Mouse (Mus musculus) heart, adult 2 months (tissue): Measurements from ENCODE around the gene Ppp3ca. TPM values are rescaled to one million over a fixed set of nuclear protein-coding genes. Genes with fewer than 3 reads are reported as not detected.

ENCODE experiments used
- DNase-seq, 2 experiments: peaks; one replicate each; pipeline ENCODE4 v3.0.0; 2021
- H3K27ac ChIP-seq: fragments of 200-600 bp; 2 replicates; pipeline ENCODE4 v1.8.1; 2022
- H3K27me3 ChIP-seq: fragments of 200-500 bp; 2 replicates; pipeline ENCODE4 v1.6.1; 2012; ENCODE audit warnings: mild to moderate bottlenecking, low read length, inconsistent platforms, mixed read lengths; ENCODE audit not compliant: control insufficient read depth, insufficient read depth
- H3K36me3 ChIP-seq: fragments of 200-500 bp; 2 replicates; pipeline ENCODE4 v1.6.1; 2012; ENCODE audit warnings: low read length, inconsistent platforms; ENCODE audit not compliant: control insufficient read depth, insufficient read depth
- H3K4me1 ChIP-seq: fragments of 200-500 bp; 2 replicates; pipeline ENCODE4 v1.6.1; 2011; ENCODE audit warnings: low read length; ENCODE audit not compliant: control insufficient read depth, insufficient read depth
- H3K4me3 ChIP-seq: fragments of 200-600 bp; 2 replicates; pipeline ENCODE4 v1.8.1; 2022
- H3K79me2 ChIP-seq: fragments of 200-500 bp; replicated peaks from 2 replicates; pipeline ENCODE4 v1.6.1; 2012; ENCODE audit warnings: mild to moderate bottlenecking, inconsistent platforms, low read length, moderate library complexity, mixed read lengths; ENCODE audit not compliant: control insufficient read depth, insufficient read depth
- H3K9ac ChIP-seq: fragments of 200-500 bp; 2 replicates; pipeline ENCODE4 v1.6.1; 2012; ENCODE audit warnings: low read depth, mild to moderate bottlenecking, control low read depth, inconsistent platforms, low read length, mixed read lengths
- CTCF ChIP-seq: fragments of 200-600 bp; IDR thresholded peaks from 2 replicates; pipeline ENCODE4 v1.8.1; 2022; ENCODE audit warnings: antibody characterized with exemption, mild to moderate bottlenecking, moderate library complexity
- EP300 ChIP-seq: fragments of 200-500 bp; IDR thresholded peaks from 2 replicates; pipeline ENCODE4 v1.6.1; 2011; ENCODE audit warnings: low read depth, low read length, control low read depth; ENCODE audit not compliant: insufficient read depth
- POLR2A ChIP-seq: fragments of 200-500 bp; IDR thresholded peaks from 2 replicates; pipeline ENCODE4 v1.6.1; 2011; ENCODE audit warnings: mild to moderate bottlenecking, low read depth, low read length, control low read depth; ENCODE audit not compliant: insufficient read depth
- WGBS: fragments of 180-500 bp; shearing (Covaris S2); methylation state at CpG from one replicate; pipeline ENCODE4 v1.1.7; 2018; 5-methylcytosine and 5-hydroxymethylcytosine counted together
- intact Hi-C: fragments of 180-260 bp; cut with DNase I; formaldehyde crosslinking; loops from one replicate; pipeline ENCODE4 v1.15.1; 2025
- polyA plus RNA-seq: library from polyadenylated mRNA; depleted of rRNA; stranded (reverse); fragments of >200 nt; gene quantifications from 2 replicates; pipeline ENCODE4 v1.2.3, GENCODE M21; 2012
- total RNA-seq, 2 experiments: library from RNA; stranded (reverse); gene quantifications; 2 replicates each; pipeline ENCODE4 v1.2.3; 2021

Gene Ppp3ca
- total and polyA plus RNA-seq, 3 experiments: 18.3 to 44.3 (median 41.7) TPM

GRCm38 (mm10) chr3:136721804-136722427 lies 52.0 kb downstream of the Ppp3ca start:
- DNase-seq: no peak
- intact Hi-C loops: no loop called here
- TF ChIP-seq CTCF (no peak), POLR2A (no peak), EP300 (no peak)

GRCm38 (mm10) chr3:136722493-136722892 lies 52.6 kb downstream of the Ppp3ca start:
- Histone ChIP-seq H3K4me1 (peaks cover 19% of the 10 kb centered on the region), H3K27ac (no peak overlapping the region), H3K4me3 (no peak overlapping the region), H3K27me3 (no peaks in the 10 kb centered on the region), H3K79me2 (peaks cover 8% of the 10 kb centered on the region), H3K9ac (no peak overlapping the region), H3K36me3 (peaks cover 18% of the 10 kb centered on the region)
- TF ChIP-seq EP300: no peak
- TF ChIP-seq CTCF: no peak
- no peak for TF ChIP-seq POLR2A
- intact Hi-C loops: no loop called here
- no peak for DNase-seq

More at GRCm38 (mm10) chr3:136721804-136722427, 52.0 kb downstream of the Ppp3ca start:
- Histone ChIP-seq H3K36me3 (peaks cover 18% of the 10 kb centered on the region), H3K4me3 (no peak overlapping the region), H3K9ac (no peak overlapping the region), H3K27me3 (no peaks in the 10 kb centered on the region), H3K4me1 (peaks cover 19% of the 10 kb centered on the region), H3K27ac (no peak overlapping the region), H3K79me2 (peaks cover 8% of the 10 kb centered on the region)
- WGBS: 80% methylated on average over 4 of the region's 4 CpGs

- Histone ChIP-seq H3K4me1 (peaks cover 18% of the 10 kb centered on the region), H3K79me2 (peaks cover 12% of the 10 kb centered on the region), H3K9ac (peak overlapping the region; percentile 40), H3K36me3 (peaks cover 21% of the 10 kb centered on the region), H3K27me3 (no peaks in the 10 kb centered on the region), H3K27ac (peak overlapping the region; percentile 69), H3K4me3 (peak overlapping the region; percentile 22)
- intact Hi-C loops: loop anchor here (1.0 to 5.0 kb wide), 4 partner anchors 17 to 57 kb away; no protein-coding TSS in a partner anchor
- under 1% methylated on average over 7 of the region's 7 CpGs for WGBS
- TF ChIP-seq CTCF (no peak), EP300 (peak; percentile 88), POLR2A (0 out of 2 replicates have a peak, but pooled peaks have one; percentile 7)
- DNase-seq: peak; percentile 84 to 90
These were observed 55.6 kb downstream of the Ppp3ca start for GRCm38 (mm10) chr3:136725311-136726156.

GRCm38 (mm10) chr3:136727877-136728276 lies 58.0 kb downstream of the Ppp3ca start:
- H3K9ac ChIP-seq: no peak overlapping the region
- no peak overlapping the region for H3K27ac ChIP-seq
- H3K4me3 ChIP-seq: no peak overlapping the region
- H3K4me1 ChIP-seq: peaks cover 18% of the 10 kb centered on the region
- WGBS: 85% methylated on average over 2 of the region's 2 CpGs
- TF ChIP-seq POLR2A (no peak), EP300 (no peak), CTCF (no peak)
- peaks cover 21% of the 10 kb centered on the region for H3K36me3 ChIP-seq
- intact Hi-C loops: loop anchor here (2.0 to 5.0 kb wide), 2 partner anchors 15 to 49 kb away; no protein-coding TSS in a partner anchor
- peaks cover 14% of the 10 kb centered on the region for H3K79me2 ChIP-seq
- no peak for DNase-seq
- no peaks in the 10 kb centered on the region for H3K27me3 ChIP-seq

GRCm38 (mm10) chr3:136729978-136730377 lies 60.1 kb downstream of the Ppp3ca start:
- no peak for DNase-seq
- H3K36me3 ChIP-seq: peaks cover 8% of the 10 kb centered on the region
- no peak for TF ChIP-seq EP300
- H3K79me2 ChIP-seq: peaks cover 13% of the 10 kb centered on the region
- no peak overlapping the region for H3K4me3 ChIP-seq
- no peaks in the 10 kb centered on the region for H3K27me3 ChIP-seq
- intact Hi-C loops: loop anchor here (5.0 kb wide), 1 partner anchor 47 kb away; no protein-coding TSS in a partner anchor
- 65% methylated on average over 10 of the region's 10 CpGs for WGBS
- no peak overlapping the region for H3K9ac ChIP-seq
- H3K4me1 ChIP-seq: peaks cover 13% of the 10 kb centered on the region
- no peak overlapping the region for H3K27ac ChIP-seq

GRCm38 (mm10) chr3:136731579-136731978 lies 61.7 kb downstream of the Ppp3ca start:
- intact Hi-C loops: no loop called here

More at GRCm38 (mm10) chr3:136731579-136731978, 61.7 kb downstream of the Ppp3ca start:
- Histone ChIP-seq H3K79me2 (peaks cover 11% of the 10 kb centered on the region), H3K9ac (no peak overlapping the region), H3K4me1 (peaks cover 7% of the 10 kb centered on the region), H3K36me3 (peaks cover 2% of the 10 kb centered on the region; the same call in 1 of the 2 replicates), H3K27me3 (no peaks in the 10 kb centered on the region), H3K4me3 (no peak overlapping the region), H3K27ac (no peak overlapping the region)
- 87% methylated on average over 6 of the region's 6 CpGs for WGBS
- no peak for TF ChIP-seq CTCF
- TF ChIP-seq EP300: no peak
- no peak for TF ChIP-seq POLR2A
- no peak for DNase-seq
